Mouse (Mus musculus) liver, embryonic 14.5 days (tissue): ENCODE results near the gene Meiob. TPM values are rescaled to one million over a fixed set of nuclear protein-coding genes. Genes with fewer than 3 reads are reported as not detected.

ENCODE experiments used
- ATAC-seq: fragments of 200-750 bp; cut with Nextera tagmentation; 2 replicates; pipeline ENCODE4 v1.8.0; 2017; ENCODE audit warnings: moderate number of reproducible peaks, mild to moderate bottlenecking, moderate library complexity; ENCODE audit not compliant: insufficient read depth
- DNase-seq, 3 experiments: peaks; one replicate each; pipeline ENCODE4 v3.0.0-alpha.2; 2012 to 2013; ENCODE audit warnings: low read depth in 3 of 3, low spot score in 3 of 3
- H3K27ac ChIP-seq: fragments of 300-500 bp; sonication (generic); 2 replicates; pipeline ENCODE4 v1.5.1; 2014; ENCODE audit warnings: moderate library complexity, mild to moderate bottlenecking, control low read depth, inconsistent platforms
- H3K27me3 ChIP-seq: fragments of 300-500 bp; sonication (generic); 2 replicates; pipeline ENCODE4 v1.6.1; 2014; ENCODE audit warnings: mild to moderate bottlenecking, low read length, moderate library complexity; ENCODE audit not compliant: control insufficient read depth, insufficient read depth
- H3K36me3 ChIP-seq: fragments of 300-500 bp; sonication (generic); replicated peaks from 2 replicates; pipeline ENCODE4 v1.6.1; 2014; ENCODE audit warnings: low read depth; ENCODE audit not compliant: control insufficient read depth, insufficient read depth
- H3K4me1 ChIP-seq, 2 experiments: fragments of 200-500 bp in 1 of 2; fragments of 300-500 bp in 1 of 2; sonication (generic) in 1 of 2; replicated peaks; 2 replicates each; pipeline ENCODE4 v1.6.1; 2012 to 2014; ENCODE audit warnings: antibody characterized with exemption in 1 of 2, inconsistent platforms in 1 of 2, low read length in 1 of 2; ENCODE audit not compliant: control insufficient read depth in 2 of 2, insufficient read depth in 2 of 2
- H3K4me2 ChIP-seq: fragments of 300-500 bp; sonication (generic); 2 replicates; pipeline ENCODE4 v1.6.1; 2014; ENCODE audit warnings: low read depth, mild to moderate bottlenecking, control low read depth, moderate library complexity
- H3K4me3 ChIP-seq, 2 experiments: fragments of 200-500 bp in 1 of 2; fragments of 300-500 bp in 1 of 2; sonication (generic) in 1 of 2; 2 replicates each; pipeline ENCODE4 v1.5.1; 2012 to 2014; ENCODE audit warnings: low read depth in 2 of 2, low read length in 2 of 2, mild to moderate bottlenecking in 2 of 2, control low read depth in 1 of 2, inconsistent platforms in 1 of 2, moderate library complexity in 1 of 2; ENCODE audit not compliant: insufficient read depth in 1 of 2
- H3K9ac ChIP-seq: fragments of 300-500 bp; sonication (generic); replicated peaks from 2 replicates; pipeline ENCODE4 v1.6.1; 2014; ENCODE audit warnings: mild to moderate bottlenecking, control low read depth, moderate library complexity
- H3K9me3 ChIP-seq: fragments of 300-500 bp; sonication (generic); 2 replicates; pipeline ENCODE4 v1.6.1; 2016; ENCODE audit warnings: low read length, mixed read lengths; ENCODE audit not compliant: control insufficient read depth
- CTCF ChIP-seq: IDR thresholded peaks from 2 replicates; pipeline ENCODE4 v1.5.1; 2016; ENCODE audit warnings: antibody characterized with exemption, low read depth, control low read depth
- EP300 ChIP-seq: IDR thresholded peaks from 2 replicates; pipeline ENCODE4 v1.6.1; 2016; ENCODE audit warnings: antibody characterized with exemption, low read depth
- WGBS: fragments of 180-500 bp; shearing (Covaris S2); extraction: QIAGEN DNeasy Blood & Tissue Kit; methylation state at CpG from one replicate; pipeline ENCODE4 v1.1.7; 2014; ENCODE audit not compliant: insufficient replicate concordance; 5-methylcytosine and 5-hydroxymethylcytosine counted together
- polyA plus RNA-seq, 2 experiments: library from polyadenylated mRNA; depleted of rRNA in 1 of 2; stranded (reverse) in 1 of 2; unstranded in 1 of 2; fragments of >200 nt; fragmentation: Nextera tagmentation in 1 of 2; extraction: Ambion mirVana in 1 of 2; gene quantifications; 2 replicates each; pipeline versions ENCODE4 v1.2.1 to v1.2.3; 2012 to 2014

Gene Meiob
- polyA plus RNA-seq, 2 experiments: 0.65 to 0.90 TPM

DNA sequence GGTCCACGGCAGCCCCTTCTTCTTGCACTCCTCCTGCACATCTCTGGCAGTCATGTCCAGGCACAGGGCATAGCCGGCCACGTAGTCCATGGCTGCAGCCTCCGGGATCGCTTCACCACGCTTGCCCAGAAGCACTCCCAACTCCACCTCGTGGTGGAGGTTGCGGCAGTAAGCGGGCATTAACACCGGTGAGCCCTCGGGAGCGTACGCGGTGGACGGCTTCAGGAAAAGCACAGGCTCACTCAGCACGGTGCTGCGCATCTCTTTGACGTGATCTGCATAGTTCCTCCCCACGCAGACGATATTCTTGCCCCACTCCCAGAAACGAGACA lies 45.6 kb downstream of the Meiob start:
- DNase-seq (no peak), ATAC-seq (peak; percentile 44)
- peaks cover 18 to 21% of the 10 kb centered on the region in 2 experiments for H3K4me1 ChIP-seq
- peak overlapping the region; percentile 71 to 83 for H3K4me3 ChIP-seq
- H3K27ac ChIP-seq: peak overlapping the region; percentile 92
- WGBS: 0% methylated on average over 21 of the region's 21 CpGs
- H3K4me2 ChIP-seq: peak overlapping the region; percentile 89
- no peaks in the 10 kb centered on the region for H3K27me3 ChIP-seq
- no peaks in the 10 kb centered on the region for H3K9me3 ChIP-seq
- TF ChIP-seq CTCF (peak; percentile 71), EP300 (no peak)
- H3K9ac ChIP-seq: peak overlapping the region; percentile 86
- H3K36me3 ChIP-seq: peaks cover 18% of the 10 kb centered on the region

DNA sequence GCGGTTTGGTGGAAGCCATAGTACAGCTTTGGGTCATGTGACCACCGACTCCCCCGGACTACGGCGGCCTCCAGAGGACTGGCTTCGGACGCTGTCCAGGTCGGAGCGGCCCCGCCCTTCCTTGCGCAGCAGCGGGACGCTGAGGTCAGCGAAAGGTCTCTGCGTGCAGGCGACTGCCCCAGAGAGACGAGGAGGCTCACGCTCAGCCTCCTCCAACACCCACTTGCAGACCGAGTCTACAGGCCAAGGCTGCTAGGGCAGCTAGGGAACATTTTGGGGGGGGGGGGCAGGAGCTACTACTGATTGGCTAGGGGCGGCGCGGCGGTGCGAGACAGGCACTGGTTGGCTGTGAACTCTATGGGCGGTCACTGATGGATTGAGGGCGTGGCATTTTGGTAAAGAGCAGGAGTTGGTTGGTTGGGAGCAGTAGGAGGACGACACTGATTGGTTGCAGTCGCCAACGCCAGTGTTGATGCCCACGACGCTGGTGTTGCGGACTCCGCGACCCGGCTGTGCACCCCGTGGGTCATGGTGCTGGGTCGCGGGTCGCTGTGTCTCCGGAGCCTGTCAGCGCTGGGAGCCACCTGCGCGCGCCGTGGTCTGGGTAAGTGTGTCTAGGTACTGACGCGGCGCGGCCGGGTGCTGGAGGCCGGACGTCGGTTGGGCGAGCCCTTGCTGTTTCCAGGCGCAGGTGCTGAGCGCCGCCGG lies 46.1 kb downstream of the Meiob start, which contains the start of gene Fahd1:
Gene Fahd1 (minus strand): TSS at position 300 of the 708 bp plus-strand sequence.
- Histone ChIP-seq H3K4me3 (peak within 1 kb of the TSS; percentile 71 to 83), H3K36me3 (peaks cover 18% of the 10 kb centered on the region), H3K27me3 (no peaks in the 10 kb centered on the region), H3K9me3 (no peaks in the 10 kb centered on the region), H3K4me1 (peaks cover 18 to 21% of the 10 kb centered on the region in 2 experiments), H3K4me2 (peak within 1 kb of the TSS; percentile 89), H3K27ac (peak within 1 kb of the TSS; percentile 92), H3K9ac (peak within 1 kb of the TSS; percentile 86)
- DNase-seq (peak; percentile 98 to 99 (median 98)), ATAC-seq (peak; percentile 92)
- WGBS: under 1% methylated on average over 58 of the region's 58 CpGs
- TF ChIP-seq EP300: no peak
- TF ChIP-seq CTCF: 0 out of 2 replicates have a peak, but pooled peaks have one; percentile 36

DNA sequence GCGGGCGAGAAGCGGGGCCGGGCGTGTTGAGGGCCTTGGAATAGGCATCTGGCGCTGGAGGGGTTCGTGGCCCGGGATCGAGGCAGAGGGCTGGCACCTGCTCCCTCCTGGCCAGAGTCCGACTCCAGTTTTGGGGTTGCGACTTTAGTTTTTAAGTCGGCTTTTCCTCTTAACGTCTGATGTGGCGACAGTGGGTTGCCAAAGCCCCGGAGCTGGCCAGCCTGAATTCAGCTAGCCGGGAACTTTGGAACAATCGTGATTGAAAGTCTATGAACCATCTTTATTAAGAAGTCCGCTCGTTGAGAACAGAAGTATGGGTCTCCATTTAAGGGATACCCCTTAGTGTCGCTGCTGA lies 46.7 kb downstream of the Meiob start:
- H3K9ac ChIP-seq: peak overlapping the region; percentile 86
- H3K4me3 ChIP-seq: peak overlapping the region; percentile 71 to 75
- no peaks in the 10 kb centered on the region for H3K9me3 ChIP-seq
- H3K27ac ChIP-seq: peak overlapping the region; percentile 63
- WGBS: 1% methylated on average over 20 of the region's 20 CpGs
- H3K4me2 ChIP-seq: peak overlapping the region; percentile 89
- no peak for ATAC-seq
- peaks cover 18% of the 10 kb centered on the region for H3K36me3 ChIP-seq
- no peak for DNase-seq
- TF ChIP-seq EP300: no peak
- no peak for TF ChIP-seq CTCF
- no peaks in the 10 kb centered on the region for H3K27me3 ChIP-seq
- peaks cover 18 to 21% of the 10 kb centered on the region in 2 experiments for H3K4me1 ChIP-seq

GRCm38 (mm10) chr17:24851381-24852125 lies 47.5 kb downstream of the Meiob start:
- H3K4me3 ChIP-seq: peak overlapping the region; percentile 71 to 75
- peak overlapping the region; percentile 86 for H3K9ac ChIP-seq
- H3K9me3 ChIP-seq: no peaks in the 10 kb centered on the region
- TF ChIP-seq CTCF: no peak
- TF ChIP-seq EP300: no peak
- no peaks in the 10 kb centered on the region for H3K27me3 ChIP-seq
- peaks cover 20% of the 10 kb centered on the region for H3K36me3 ChIP-seq
- no peak overlapping the region for H3K27ac ChIP-seq
- DNase-seq (no peak), ATAC-seq (no peak)
- H3K4me1 ChIP-seq: peaks cover 18 to 21% of the 10 kb centered on the region in 2 experiments
- H3K4me2 ChIP-seq: peak overlapping the region; percentile 89
- WGBS: 76% methylated on average over 10 of the region's 10 CpGs

DNA sequence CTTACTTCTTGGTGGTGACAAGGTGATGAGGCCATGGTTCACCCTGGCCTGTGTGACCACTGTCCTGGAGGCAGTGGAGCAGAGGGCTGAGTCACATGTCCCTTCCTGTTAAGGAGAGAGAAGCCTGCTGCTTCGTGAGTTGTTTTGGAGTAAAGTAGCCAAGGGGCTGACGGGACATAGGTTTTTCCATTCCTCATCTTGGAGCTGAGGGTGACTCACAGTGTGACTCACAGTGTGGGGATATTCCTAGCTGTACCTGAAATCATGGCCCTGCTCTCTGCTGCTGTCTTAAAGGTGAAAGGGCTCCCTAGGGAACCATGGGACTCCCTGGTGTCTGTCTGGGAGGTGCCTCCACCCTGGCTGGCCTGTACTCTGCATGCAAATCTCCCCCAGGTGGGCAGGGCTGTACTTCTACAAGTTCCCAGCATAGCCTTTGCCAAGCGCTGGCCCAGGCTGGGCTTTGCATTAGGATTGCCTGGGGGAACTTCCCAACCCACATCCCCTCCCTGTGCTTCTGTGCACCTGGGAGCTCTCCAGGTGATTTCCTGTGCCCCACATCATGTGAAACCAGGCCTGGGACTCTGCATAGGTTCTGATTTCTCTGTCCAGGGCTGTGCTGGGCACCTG lies 51.9 kb downstream of the Meiob start:
- no peaks in the 10 kb centered on the region for H3K27me3 ChIP-seq
- no peak overlapping the region for H3K4me2 ChIP-seq
- H3K4me3 ChIP-seq: no peak overlapping the region
- no peak overlapping the region for H3K9ac ChIP-seq
- 81% methylated on average over 3 of the region's 3 CpGs for WGBS
- H3K9me3 ChIP-seq: no peaks in the 10 kb centered on the region
- peaks cover 31 to 44% of the 10 kb centered on the region in 2 experiments for H3K4me1 ChIP-seq
- no peak for TF ChIP-seq CTCF
- no peak for TF ChIP-seq EP300
- peaks cover 29% of the 10 kb centered on the region for H3K36me3 ChIP-seq
- no peak overlapping the region for H3K27ac ChIP-seq
- DNase-seq (no peak), ATAC-seq (no peak)
